Mouse (Mus musculus): Measurements from ENCODE around the gene Gm37240.
A peak's percentile ranks its signal among the peaks of the same experiment; 100 is the strongest.

Gm37240 gene

DNA sequence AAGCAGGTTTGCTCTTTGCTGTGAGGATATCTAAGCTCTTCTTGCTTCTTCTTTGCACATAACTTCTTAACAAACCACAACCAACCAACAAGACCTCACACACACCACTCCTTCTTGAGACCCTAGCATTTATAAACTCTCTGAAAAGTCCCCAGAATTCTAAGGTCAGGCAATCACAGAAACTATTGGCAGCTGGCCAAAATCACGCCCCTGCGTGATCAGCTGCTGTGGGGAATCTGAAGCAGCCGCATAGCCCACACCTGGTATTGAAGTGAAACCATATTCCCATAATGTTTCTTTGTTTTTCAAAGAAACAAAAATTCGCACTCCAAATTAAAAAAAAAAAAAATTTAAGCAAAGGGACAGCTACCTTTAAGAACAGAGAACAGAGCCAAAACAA, 141.2 kb downstream of the Gm37240 start:
- peak; percentile 36 for DNase-seq

- no peak for DNase-seq
Observed at GRCm38 (mm10) chr3:85741767-85742166, 145.6 kb downstream of the Gm37240 start.

DNA sequence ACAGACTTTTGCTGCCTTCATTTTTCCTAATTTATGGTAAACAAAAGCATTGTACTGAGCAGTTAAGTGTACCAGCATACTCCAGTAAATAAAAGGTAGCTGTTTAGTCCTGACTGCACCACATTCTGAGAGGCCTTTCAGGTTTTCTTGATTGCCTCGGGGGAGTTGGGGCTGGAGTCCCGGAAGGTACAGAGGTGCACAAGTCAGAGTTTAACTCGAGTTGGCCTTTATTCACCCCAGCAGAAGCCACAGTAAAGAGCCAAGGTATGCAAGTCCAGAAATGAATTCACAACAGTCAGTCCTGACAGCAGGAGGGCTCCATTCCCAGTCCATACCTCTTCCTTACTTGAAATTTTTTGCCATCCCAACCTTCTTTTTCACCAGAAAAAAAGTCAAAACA, 148.7 kb downstream of the Gm37240 start:
- no peak for DNase-seq

DNA sequence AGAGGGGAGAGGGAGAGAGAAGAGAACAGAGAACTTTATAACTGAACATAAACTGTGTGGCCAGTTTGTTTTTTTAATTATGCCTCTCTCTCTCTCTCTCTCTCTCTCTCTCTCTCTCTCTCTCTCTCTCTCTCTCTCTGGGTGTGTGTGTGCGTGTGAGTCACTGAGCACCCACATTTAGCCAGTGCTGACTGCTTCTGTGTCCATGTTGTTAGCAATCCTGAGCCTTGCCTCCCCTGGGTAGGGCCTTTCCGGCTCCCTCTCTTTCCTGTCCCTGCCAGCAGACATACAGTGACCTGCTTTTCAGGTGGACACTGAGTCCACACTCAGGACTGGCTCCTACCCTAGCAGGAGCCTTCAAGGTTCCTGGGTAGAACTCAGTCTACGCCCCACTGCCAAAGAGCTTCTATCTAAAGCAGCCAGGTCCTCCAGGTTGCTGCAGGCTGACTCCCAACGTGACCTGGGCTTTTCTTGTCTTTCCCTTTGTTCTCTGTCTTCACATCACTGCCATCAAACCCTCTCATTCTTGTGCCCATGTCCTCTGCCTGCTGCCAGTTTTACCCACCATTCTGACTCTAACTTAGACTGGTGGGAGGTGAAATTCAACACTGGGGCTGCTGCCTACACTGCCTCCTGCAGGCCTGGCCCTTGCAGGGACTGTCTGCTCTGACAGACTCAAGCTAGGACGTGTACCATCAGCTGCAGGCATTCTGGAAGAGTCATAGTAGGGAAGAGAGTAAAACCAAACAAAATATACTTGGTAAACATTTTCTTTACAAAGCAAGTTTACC, 153.2 kb downstream of the Gm37240 start:
- DNase-seq: no peak

GRCm38 (mm10) chr3:85727171-85727570, 160.1 kb downstream of the Gm37240 start:
- peak; percentile 95 for DNase-seq

- no peak for DNase-seq
Observed at GRCm38 (mm10) chr3:85725971-85726370, 161.3 kb downstream of the Gm37240 start.

GRCm38 (mm10) chr3:85725110-85725509, 162.2 kb downstream of the Gm37240 start:
- DNase-seq: no peak

DNA sequence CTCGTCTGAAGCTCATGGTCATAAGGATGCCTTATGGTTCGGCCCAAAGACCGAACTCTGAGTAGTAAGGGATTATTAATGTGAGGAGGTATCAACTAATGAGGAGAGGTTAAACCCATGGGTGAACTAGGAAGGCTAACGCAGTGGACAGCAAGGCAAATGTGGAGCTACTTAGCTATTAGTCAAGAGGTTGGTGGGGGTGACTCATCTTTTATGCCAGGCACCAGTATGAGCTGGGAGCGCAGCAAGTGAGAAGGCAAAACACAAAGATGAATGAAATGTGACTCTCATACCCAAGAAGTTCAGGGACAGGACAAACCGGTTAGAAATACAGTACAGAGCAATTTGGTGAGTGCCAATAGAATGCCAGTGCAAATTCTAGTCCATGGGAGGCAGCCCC, 164.7 kb downstream of the Gm37240 start:
- no peak for DNase-seq

- no peak for DNase-seq
Observed at GRCm38 (mm10) chr3:85715764-85716297, 171.5 kb downstream of the Gm37240 start.

- no peak for DNase-seq
Observed at GRCm38 (mm10) chr3:85713936-85714709, 173.2 kb downstream of the Gm37240 start.

- peak; percentile 39 for DNase-seq
Observed at GRCm38 (mm10) chr3:85710695-85711094, 176.6 kb downstream of the Gm37240 start.

GRCm38 (mm10) chr3:85707421-85707820, 179.9 kb downstream of the Gm37240 start:
- peak; percentile 66 for DNase-seq

- peak; percentile 35 for DNase-seq
Observed at GRCm38 (mm10) chr3:85703141-85703882, 184.0 kb downstream of the Gm37240 start.

DNA sequence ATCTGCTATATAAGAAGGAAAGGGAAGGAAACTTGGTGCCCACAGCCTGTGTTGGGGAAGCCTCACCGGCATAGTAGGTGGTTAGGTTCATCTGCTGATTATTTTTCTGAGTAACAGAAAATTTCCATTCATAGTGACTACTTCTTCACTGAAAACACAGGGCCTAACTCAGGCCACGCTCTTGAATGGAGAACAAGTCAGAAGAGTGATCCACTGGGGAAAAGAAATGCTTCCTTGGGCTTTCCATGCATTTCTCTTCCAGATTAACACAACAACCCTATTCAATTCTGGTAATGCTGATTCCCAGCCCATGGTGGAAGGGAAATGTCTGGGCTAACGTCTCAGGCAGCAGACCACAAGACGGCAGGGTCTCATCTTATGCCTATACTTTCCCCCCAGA, 188.8 kb downstream of the Gm37240 start:
- DNase-seq: no peak

- no peak for DNase-seq
Observed at GRCm38 (mm10) chr3:85695056-85695455, 192.3 kb downstream of the Gm37240 start.

GRCm38 (mm10) chr3:85693013-85693412, 194.3 kb downstream of the Gm37240 start:
- DNase-seq: no peak

GRCm38 (mm10) chr3:85691134-85691533, 196.2 kb downstream of the Gm37240 start:
- DNase-seq: peak; percentile 35

DNA sequence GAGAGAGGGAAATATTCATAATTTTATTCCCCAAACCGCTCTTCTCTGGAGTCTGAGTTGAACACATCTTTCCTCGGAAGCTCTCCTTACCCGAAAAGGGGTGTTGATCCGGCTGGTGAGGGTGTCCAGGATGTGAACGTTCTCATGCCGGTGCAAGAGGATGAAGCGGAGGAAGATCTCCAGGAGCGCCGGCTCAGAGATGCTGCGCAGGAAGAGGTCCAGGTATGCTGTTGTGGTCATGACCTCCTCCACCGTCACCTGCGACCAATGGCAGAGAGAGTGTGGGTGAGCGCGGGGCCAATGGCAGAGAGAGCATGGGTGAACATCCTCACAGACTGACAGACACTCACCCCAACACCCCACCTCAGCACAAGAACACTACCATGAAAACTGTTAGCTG, 199.0 kb downstream of the Gm37240 start:
- DNase-seq: no peak

- no peak for DNase-seq
Observed at GRCm38 (mm10) chr3:85685271-85685670, 202.0 kb downstream of the Gm37240 start.

DNA sequence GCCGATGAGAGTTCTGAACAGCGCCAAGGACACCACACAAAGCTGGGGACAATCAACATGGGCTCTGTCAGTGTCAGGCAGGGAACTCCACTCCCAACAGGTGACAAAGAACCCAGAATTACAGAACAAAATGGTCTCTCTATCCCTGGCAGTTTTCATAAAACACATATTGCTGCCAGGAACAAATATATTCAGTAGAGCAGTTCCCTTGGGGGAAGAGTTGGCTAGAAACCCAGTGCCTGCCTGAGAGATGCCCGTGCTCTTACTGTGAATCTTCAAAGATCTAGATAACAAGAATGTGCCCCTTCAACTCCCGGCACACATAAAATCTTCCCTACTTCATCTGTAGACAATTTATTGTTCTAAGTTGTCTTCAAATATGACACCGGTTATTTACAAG, 203.7 kb downstream of the Gm37240 start:
- no peak for DNase-seq

DNA sequence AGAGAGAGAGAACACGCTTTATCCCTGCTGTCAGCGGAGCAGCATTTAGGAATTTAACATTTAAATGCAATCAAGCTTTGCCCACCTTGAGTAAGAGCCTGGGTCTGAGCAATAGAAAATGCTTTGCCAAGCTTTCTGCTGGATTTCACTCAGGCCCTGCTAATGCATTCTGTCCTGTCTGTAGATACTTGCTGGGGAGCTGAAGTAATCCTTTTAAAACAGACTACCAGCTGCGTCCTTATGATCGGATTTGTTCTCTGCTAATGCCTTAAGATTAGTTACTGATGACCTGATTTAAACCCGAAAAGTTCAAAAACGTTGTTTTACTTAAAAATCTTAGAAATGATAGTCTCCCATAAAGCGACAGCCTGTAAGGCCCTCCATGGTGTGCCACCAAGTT, 206.2 kb downstream of the Gm37240 start:
- DNase-seq: peak; percentile 68

GRCm38 (mm10) chr3:85679960-85680359, 207.4 kb downstream of the Gm37240 start:
- DNase-seq: no peak

DNA sequence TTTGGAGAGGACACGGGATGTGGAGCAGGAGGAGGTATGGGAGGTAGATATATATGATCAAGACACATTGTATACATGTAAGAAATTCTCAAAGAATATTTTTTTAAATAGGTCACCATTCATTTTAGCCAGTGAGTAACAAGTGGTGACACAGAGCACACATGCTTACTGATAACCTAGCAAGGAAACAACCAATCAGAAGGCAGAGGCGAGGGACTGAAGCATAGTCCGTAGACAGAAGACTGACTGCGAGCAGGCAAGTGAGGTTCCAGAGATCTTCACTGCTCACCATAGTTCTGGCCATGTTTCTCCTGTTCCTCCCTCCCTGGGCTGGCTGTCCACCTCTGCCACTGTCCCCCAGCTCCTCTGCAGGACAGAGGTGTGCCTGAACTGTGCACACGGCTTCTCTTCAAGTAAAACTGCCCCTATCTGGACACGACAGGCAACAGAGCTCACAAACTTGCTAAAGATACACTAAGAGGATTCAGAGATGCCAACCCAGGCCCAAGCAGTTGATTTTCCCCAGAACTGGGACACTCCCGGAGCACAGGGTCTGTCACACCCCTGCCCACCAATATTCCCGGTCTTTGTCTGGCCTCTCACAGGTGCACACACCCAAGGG, 207.9 kb downstream of the Gm37240 start:
- no peak for DNase-seq

All from retina, postnatal 1 day (tissue).